Mouse (Mus musculus) E14TG2a.4 (cell line): ENCODE measurements at regions not wholly inside any gene's neighbourhood (a gene's known extent, or its start where the extent isn't known, plus 50 kb on each side); places are given as distances from the start of the nearest gene placed in this dataset.
A peak's percentile ranks its signal among the peaks of the same experiment; 100 is the strongest.

ENCODE experiments used
- CTCF ChIP-seq: conservative IDR thresholded peaks from 2 replicates; pipeline ENCODE4 v1.5.1; 2014; ENCODE audit warnings: low read length
- NANOG ChIP-seq: IDR thresholded peaks from 2 replicates; pipeline ENCODE4 v1.6.1; 2014; ENCODE audit warnings: borderline replicate concordance, low read length, mixed read lengths
- POU5F1 ChIP-seq: IDR thresholded peaks from 2 replicates; pipeline ENCODE4 v1.6.1; 2014; ENCODE audit warnings: low read length, borderline replicate concordance

GRCm38 (mm10) chr4:80517476-80518285 lies 316.2 kb upstream of the Tyrp1 start:
- TF ChIP-seq CTCF (peak; percentile 54), NANOG (no peak), POU5F1 (no peak)
